Mouse (Mus musculus) erythroblast, embryonic 14.5 days (primary cell): Measurements from ENCODE around the gene Nlrp6.

Experiments
- GATA1 ChIP-seq: IDR thresholded peaks from 2 replicates; pipeline ENCODE4 v1.6.1; 2012; ENCODE audit warnings: low read length, inconsistent platforms, mixed read lengths
- TAL1 ChIP-seq: IDR thresholded peaks from 3 replicates; pipeline ENCODE4 v1.6.1; 2012; ENCODE audit warnings: low read length, inconsistent platforms, mixed read lengths

- no peak for TF ChIP-seq TAL1
- TF ChIP-seq GATA1, result no peak
These were observed 31.1 kb downstream of the Nlrp6 start for GRCm38 (mm10) chr7:140951765-140952164.
